Mouse (Mus musculus): Measurements from ENCODE around the gene Slc12a9.

Slc12a9 gene

GRCm38 (mm10) chr5:137347856-137348255 is 14.5 kb upstream of the Slc12a9 start:
- in situ Hi-C loops (cut with MboI, MseI) = loop anchor here in 1 of 2 experiments (25.0 kb wide), 1 partner anchor 414 kb away; no protein-coding TSS in a partner anchor

DNA sequence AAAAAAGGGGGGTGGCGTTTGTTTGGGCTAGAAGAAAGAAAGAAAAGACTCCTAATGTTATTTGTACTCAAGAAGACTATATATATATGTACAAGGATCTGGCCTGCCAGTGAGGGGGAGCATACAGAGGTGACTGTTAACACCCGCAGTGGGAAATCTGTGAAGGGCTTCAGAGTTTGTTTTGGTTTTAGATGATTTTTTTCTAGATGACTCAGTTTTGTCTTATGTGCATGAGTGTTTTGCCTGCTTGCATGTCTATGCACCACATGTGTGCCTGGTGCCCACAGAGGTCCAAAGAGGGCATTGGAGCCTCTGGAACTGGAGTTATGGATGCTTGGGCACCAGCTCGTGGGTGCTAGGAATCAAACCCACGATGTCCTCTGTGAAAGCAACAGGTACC is 13.6 kb upstream of the Slc12a9 start:
- in situ Hi-C loops (cut with MboI, MseI) = loop anchor here in 1 of 2 experiments (25.0 kb wide), 1 partner anchor 415 kb away; no protein-coding TSS in a partner anchor

- in situ Hi-C loops (cut with MboI, MseI) = loop anchor here in 1 of 2 experiments (25.0 kb wide), 1 partner anchor 416 kb away; no protein-coding TSS in a partner anchor
Observed at GRCm38 (mm10) chr5:137346388-137346787, 13.0 kb upstream of the Slc12a9 start.

DNA sequence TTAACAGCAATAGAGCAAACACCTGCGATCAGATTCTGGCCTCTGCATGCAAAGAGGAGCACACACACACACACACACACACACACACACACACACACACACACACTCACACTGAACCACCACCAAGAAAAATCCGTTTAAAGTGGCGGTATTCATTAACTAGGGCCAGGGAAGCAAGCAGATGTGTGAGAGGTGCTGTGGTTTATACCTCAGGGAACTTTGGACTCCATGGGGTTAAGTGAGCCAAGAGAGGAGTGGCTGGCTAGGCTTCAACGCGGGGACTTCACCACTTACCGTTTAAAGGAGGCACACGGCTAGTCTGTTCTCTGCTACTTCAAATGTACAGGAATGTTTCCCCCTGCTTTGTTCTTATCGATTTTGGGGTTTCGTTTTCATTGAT is 12.4 kb upstream of the Slc12a9 start:
- in situ Hi-C loops (cut with MboI, MseI) = loop anchor here in 1 of 2 experiments (25.0 kb wide), 1 partner anchor 416 kb away; no protein-coding TSS in a partner anchor

DNA sequence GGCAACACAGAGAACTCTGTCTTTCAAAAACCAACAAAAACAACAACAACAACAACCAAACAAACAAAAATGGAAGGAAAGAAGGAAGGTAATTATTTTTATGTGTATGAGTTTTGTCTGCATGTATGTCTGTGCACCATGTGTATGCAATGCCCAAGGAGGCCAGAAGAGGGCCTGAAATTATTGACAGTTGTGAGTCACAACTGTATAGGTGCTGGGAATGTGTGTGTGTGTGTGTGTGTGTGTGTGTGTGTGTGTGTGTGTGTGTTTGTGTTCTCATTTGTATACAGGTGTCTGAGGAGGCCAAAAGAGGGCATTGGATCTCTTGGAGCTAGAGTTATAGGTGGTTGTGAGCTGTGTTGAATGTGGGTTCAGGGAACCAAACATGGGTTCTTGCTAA is 10.5 kb upstream of the Slc12a9 start:
- in situ Hi-C loops (cut with MboI, MseI) = loop anchor here in 1 of 2 experiments (25.0 kb wide), 1 partner anchor 418 kb away; no protein-coding TSS in a partner anchor

- in situ Hi-C loops (cut with MboI, MseI) = loop anchor here in 1 of 2 experiments (25.0 kb wide), 1 partner anchor 419 kb away; no protein-coding TSS in a partner anchor
Observed at GRCm38 (mm10) chr5:137343412-137343811, 10.0 kb upstream of the Slc12a9 start.

DNA sequence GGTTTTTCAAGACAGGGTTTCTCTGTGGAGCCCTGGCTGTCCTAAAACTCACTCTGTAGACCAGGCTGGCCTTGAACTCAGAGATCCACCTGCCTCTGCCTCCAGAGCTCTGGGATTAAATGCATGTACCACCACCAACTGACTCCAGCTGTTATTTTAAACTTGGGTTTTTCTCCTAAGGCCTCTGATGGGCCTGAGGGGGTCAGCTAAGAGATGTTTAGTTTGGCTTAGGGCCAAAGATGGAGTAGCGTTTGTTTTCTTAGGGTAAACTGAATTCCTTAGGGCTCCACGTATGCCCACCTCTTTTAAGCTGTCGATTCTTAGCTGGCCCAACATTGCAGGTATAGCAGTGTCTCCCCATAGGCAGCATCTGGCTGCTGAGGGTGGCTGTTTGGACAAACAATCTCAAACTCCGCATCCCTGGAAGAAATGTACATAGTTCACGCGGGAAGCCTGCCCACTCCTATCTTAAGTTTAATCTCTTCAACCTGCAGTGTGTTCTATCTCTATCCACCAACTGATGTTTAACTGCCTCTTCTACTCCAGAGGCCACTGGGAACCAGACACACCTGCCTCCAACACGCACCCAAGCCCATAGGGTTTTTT is 9.1 kb upstream of the Slc12a9 start:
- in situ Hi-C loops (cut with MboI, MseI) = loop anchor here in 1 of 2 experiments (25.0 kb wide), 1 partner anchor 420 kb away; no protein-coding TSS in a partner anchor

DNA sequence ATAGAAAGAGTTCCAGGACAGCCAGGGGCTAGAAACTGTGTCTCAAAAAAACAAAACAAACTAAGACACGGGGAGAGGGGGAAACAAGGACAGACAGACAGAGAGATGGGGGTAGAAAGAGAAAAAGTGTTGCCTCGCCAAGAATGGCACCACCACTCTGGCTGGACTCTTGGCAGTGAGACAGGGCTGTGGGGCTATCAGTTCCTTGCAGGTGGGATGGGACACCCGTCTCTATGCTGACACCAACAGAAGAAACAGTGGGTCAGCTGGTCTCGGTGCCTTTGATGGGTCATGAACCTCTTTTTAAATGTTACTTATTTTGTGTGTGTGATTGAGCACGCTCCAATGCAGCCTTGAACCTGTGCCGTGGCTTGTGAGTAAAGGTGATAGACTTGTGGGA is 6.8 kb upstream of the Slc12a9 start:
- in situ Hi-C loops (cut with MboI, MseI) = loop anchor here in 1 of 2 experiments (25.0 kb wide), 1 partner anchor 422 kb away; no protein-coding TSS in a partner anchor

DNA sequence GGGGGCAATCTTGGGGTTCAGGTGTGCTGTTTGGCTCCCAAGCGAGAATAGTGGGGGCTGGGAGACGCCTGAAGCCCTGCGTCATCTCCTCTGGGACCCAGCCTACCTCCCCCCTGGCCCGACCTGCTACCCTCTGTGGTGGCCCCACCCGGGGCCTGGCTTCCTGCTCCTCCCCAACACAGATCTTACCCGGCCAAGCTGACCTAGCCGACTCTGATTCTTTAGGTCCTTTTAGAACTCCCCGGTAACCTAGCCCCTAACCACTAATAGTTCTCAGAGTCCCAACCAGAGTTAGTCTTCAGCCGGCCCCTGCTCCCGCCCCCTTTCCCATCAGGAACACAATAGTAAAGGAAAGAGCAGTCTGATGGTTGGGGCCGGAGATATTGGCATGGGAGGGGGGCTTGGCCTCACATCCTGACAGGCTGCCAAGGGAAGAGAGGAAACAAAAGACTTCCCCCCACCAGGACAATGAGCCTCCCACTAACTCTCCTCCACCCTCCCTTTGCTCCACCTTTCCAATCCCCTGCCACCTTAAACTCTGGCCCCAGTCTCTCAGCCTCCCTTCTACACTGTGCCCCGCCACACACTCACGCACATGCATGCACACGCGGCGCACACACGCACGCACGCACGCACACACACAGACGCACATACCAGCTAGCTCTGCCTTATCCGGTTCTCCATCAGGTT is 6.0 kb upstream of the Slc12a9 start:
- in situ Hi-C loops (cut with MboI, MseI) = loop anchor here in 1 of 2 experiments (25.0 kb wide), 1 partner anchor 423 kb away; no protein-coding TSS in a partner anchor

DNA sequence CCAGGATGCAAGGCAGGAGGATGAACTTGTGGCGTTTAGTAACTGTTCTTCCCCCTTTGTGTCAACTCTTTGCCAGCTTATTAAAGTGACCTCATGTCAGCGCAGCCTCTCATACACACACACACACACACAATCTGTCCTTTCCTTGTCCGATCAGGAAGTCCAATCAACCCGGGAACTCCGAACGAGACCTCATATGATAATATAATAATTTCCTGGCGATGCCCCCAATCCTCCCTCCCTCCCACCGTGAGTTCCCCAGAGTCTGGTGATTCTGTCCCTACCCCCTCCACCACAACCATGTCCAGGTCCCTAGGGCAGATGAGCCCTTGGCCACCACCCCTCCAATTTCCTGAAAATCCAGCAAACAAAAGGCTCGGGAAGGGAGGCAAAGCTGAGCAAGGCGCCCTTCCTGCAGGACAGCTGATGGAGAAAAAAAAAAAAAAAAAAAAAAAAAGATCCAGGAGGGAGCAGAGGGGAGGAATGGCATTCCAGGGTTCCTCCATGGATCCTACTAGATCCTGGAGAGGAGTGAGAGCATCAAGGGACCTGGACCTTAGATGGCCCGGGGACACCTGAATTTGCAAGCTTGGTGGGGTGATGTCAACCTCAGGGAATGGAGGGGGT is 5.4 kb upstream of the Slc12a9 start:
- in situ Hi-C loops (cut with MboI, MseI) = loop anchor here in 1 of 2 experiments (25.0 kb wide), 1 partner anchor 424 kb away; no protein-coding TSS in a partner anchor

GRCm38 (mm10) chr5:137338256-137338655 is 4.9 kb upstream of the Slc12a9 start:
- in situ Hi-C loops (cut with MboI, MseI) = loop anchor here in 1 of 2 experiments (25.0 kb wide), 1 partner anchor 424 kb away; no protein-coding TSS in a partner anchor

DNA sequence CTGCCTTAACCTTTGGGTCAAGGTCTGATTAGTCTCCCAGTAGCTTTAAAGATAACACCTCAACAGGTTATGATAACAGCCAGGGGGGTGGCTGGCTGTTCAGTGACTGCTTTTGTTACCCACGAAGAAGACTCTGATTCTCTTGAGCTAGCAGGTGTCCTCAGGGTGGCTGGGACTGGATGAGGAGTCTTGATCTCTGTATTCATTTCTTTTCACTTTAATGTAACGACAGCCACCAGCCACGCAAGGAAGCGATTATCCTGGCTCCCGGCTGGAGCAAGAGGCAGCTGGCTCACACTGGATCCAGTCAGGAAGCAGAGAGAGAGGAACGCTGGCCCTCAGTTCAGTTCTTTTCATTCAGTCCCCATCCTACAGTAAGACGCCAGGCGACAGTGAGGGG is 3.8 kb upstream of the Slc12a9 start:
- in situ Hi-C loops (cut with MboI, MseI) = loop anchor here in 1 of 2 experiments (25.0 kb wide), 1 partner anchor 425 kb away; no protein-coding TSS in a partner anchor

DNA sequence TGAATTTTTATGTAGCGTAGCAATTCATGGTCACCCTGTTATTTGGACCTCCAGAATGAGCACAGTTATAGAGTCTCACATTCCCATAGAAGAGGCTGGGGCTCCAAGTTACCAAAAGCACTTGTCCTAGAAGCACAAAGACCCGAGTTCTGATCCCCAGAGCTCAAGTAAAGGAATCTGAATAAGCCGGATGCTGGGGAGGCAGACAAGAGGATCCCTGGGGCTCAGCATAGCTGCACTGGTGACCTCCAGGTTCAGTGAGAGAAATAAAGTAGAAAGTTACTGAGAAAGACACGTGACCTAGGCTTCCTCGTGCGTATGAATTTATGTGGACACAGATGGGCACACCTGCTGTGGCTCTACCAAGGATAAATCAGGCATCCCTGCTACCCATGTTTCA is 1.7 kb upstream of the Slc12a9 start:
- in situ Hi-C loops (cut with MboI, MseI) = loop anchor here in 1 of 2 experiments (25.0 kb wide), 1 partner anchor 427 kb away; no protein-coding TSS in a partner anchor

- in situ Hi-C loops (cut with MboI, MseI) = loop anchor here in 1 of 2 experiments (25.0 kb wide), 1 partner anchor 428 kb away; no protein-coding TSS in a partner anchor
Observed at GRCm38 (mm10) chr5:137334317-137334716, 920 bp upstream of the Slc12a9 start.

GRCm38 (mm10) chr5:137332857-137333511 is 413 bp downstream of the Slc12a9 start:
- in situ Hi-C loops (cut with MboI, MseI) = loop anchor here in 1 of 2 experiments (25.0 kb wide), 1 partner anchor 429 kb away; no protein-coding TSS in a partner anchor

- in situ Hi-C loops (cut with MboI, MseI) = loop anchor here in 1 of 2 experiments (25.0 kb wide), 1 partner anchor 431 kb away; no protein-coding TSS in a partner anchor
Observed at GRCm38 (mm10) chr5:137330910-137331309, 2.5 kb downstream of the Slc12a9 start.

- in situ Hi-C loops (cut with MboI, MseI) = loop anchor here in 1 of 2 experiments (10.0 to 25.0 kb wide), 2 partner anchors 464 to 1359 kb away; partner anchors contain the start of genes Mepce, Ssc4d and Zcwpw1
Observed at GRCm38 (mm10) chr5:137320996-137321395, 12.4 kb downstream of the Slc12a9 start.

GRCm38 (mm10) chr5:137318570-137318969 is 14.8 kb downstream of the Slc12a9 start:
- in situ Hi-C loops (cut with MboI, MseI) = loop anchor here in 1 of 2 experiments (25.0 kb wide), 1 partner anchor 1356 kb away; the partner anchor contains the start of gene Ssc4d

GRCm38 (mm10) chr5:137317361-137317760 is 16.0 kb downstream of the Slc12a9 start:
- in situ Hi-C loops (cut with MboI, MseI) = loop anchor here in 1 of 2 experiments (25.0 kb wide), 1 partner anchor 1355 kb away; the partner anchor contains the start of gene Ssc4d

Measured in T-helper 17 cell (primary cell).